Mouse (Mus musculus) forebrain, postnatal 0 days (tissue): ENCODE data around the gene Fam166a. TPM values are rescaled to one million over a fixed set of nuclear protein-coding genes. Genes with fewer than 3 reads are reported as not detected.

ENCODE experiments used
- ATAC-seq: fragments of 200-750 bp; cut with Nextera tagmentation; 2 replicates; pipeline ENCODE4 v1.8.0; 2017; ENCODE audit warnings: mild to moderate bottlenecking, moderate library complexity
- DNase-seq: peaks from one replicate; pipeline ENCODE4 v3.0.0-alpha.2; 2015
- H3K27ac ChIP-seq: fragments of 300-500 bp; sonication (generic); 2 replicates; pipeline ENCODE4 v1.5.1; 2014; ENCODE audit warnings: low read depth, mild to moderate bottlenecking, antibody characterized with exemption, low read length, moderate library complexity, mixed read lengths
- H3K27me3 ChIP-seq: fragments of 300-500 bp; sonication (generic); 2 replicates; pipeline ENCODE4 v1.6.1; 2014; ENCODE audit warnings: mild to moderate bottlenecking, low read length, mixed read lengths; ENCODE audit not compliant: insufficient read depth
- H3K36me3 ChIP-seq: fragments of 300-500 bp; sonication (generic); 2 replicates; pipeline ENCODE4 v1.6.1; 2014; ENCODE audit warnings: mild to moderate bottlenecking, moderate library complexity; ENCODE audit not compliant: insufficient read depth
- H3K4me1 ChIP-seq: fragments of 300-500 bp; sonication (generic); 2 replicates; pipeline ENCODE4 v1.6.1; 2014; ENCODE audit warnings: antibody characterized with exemption; ENCODE audit not compliant: insufficient read depth
- H3K4me2 ChIP-seq: fragments of 300-500 bp; sonication (generic); 2 replicates; pipeline ENCODE4 v1.6.1; 2014; ENCODE audit warnings: low read depth, mild to moderate bottlenecking, moderate library complexity
- H3K4me3 ChIP-seq: fragments of 300-500 bp; sonication (generic); 2 replicates; pipeline ENCODE4 v1.5.1; 2014; ENCODE audit warnings: low read depth, low read length, mixed read lengths
- H3K9ac ChIP-seq: fragments of 300-500 bp; sonication (generic); 2 replicates; pipeline ENCODE4 v1.6.1; 2014; ENCODE audit warnings: mild to moderate bottlenecking
- H3K9me3 ChIP-seq: fragments of 300-500 bp; sonication (generic); 2 replicates; pipeline ENCODE4 v1.6.1; 2016; ENCODE audit warnings: low read length
- CTCF ChIP-seq: sonication (generic); IDR thresholded peaks from 2 replicates; pipeline ENCODE4 v1.5.1; 2016; ENCODE audit warnings: antibody characterized with exemption, control low read depth, low read depth
- WGBS: fragments of 180-500 bp; shearing (Covaris S2); extraction: QIAGEN DNeasy Blood & Tissue Kit; methylation state at CpG from one replicate; pipeline ENCODE4 v1.1.7; 2014; 5-methylcytosine and 5-hydroxymethylcytosine counted together
- polyA plus RNA-seq: library from polyadenylated mRNA; unstranded; fragments of >200 nt; fragmentation: Nextera tagmentation; extraction: Ambion mirVana; gene quantifications from 2 replicates; pipeline ENCODE4 v1.2.1, GENCODE M21; 2015
- total RNA-seq: library from RNA; depleted of rRNA; stranded (reverse); fragments of >200 nt; gene quantifications from 2 replicates; pipeline ENCODE4 v1.2.3, GENCODE M21; 2014

The Fam166a gene
- total and polyA plus RNA-seq, 2 experiments from 2014 or later = not detected

DNA sequence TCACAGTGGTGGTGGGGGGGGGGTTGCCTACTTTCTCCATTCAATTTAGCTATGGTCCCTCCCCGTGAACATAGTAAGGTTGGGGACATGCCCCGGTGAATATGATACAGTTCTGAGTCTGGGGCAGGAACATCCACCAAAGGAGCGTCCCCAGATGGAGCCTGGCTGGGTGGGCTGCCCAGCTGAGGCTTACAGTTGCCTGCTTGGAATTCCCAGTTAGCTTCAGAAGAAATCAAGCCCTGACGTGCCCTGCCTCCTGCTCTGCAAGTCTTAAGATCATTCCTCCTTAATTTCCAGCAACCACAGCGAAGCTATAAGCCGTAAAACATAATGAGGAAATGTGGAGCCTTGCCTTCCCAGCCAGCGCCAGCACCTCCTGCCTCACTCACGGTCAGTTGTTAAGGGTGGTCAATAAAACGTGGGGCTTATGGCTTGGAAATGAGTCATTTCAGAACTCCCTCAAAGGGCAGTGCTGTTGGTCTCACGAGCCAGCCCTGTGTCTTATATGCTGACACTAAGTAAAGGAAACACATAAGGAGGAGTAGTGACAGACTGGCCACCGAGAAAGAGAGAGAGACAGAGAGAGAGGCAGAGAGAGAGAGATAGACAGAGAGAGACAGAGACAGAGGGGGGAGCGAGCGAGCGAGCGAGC lies 38.9 kb upstream of the Fam166a start:
- H3K9ac ChIP-seq = peak overlapping the region; percentile 25; the same call in 1 of the 2 replicates
- no peaks in the 10 kb centered on the region for H3K9me3 ChIP-seq
- no peak for ATAC-seq
- DNase-seq = no peak
- peak overlapping the region; percentile 87 for H3K4me2 ChIP-seq
- no peaks in the 10 kb centered on the region for H3K36me3 ChIP-seq
- 27% methylated on average over 15 of the region's 15 CpGs for WGBS
- peaks cover 10% of the 10 kb centered on the region; the same call in 1 of the 2 replicates for H3K4me1 ChIP-seq
- no peaks in the 10 kb centered on the region for H3K27me3 ChIP-seq
- no peak for TF ChIP-seq CTCF
- H3K4me3 ChIP-seq = peak overlapping the region; percentile 64
- peak overlapping the region; percentile 79 for H3K27ac ChIP-seq

GRCm38 (mm10) chr2:25180478-25180903 lies 38.1 kb upstream of the Fam166a start, which contains the start of gene Nrarp:
Nrarp (plus strand) TSS chr2:25180758.
- peak; percentile 88 for ATAC-seq
- TF ChIP-seq CTCF = peak; percentile 69
- H3K9me3 ChIP-seq = no peaks in the 10 kb centered on the region
- no peaks in the 10 kb centered on the region for H3K36me3 ChIP-seq
- under 1% methylated on average over 35 of the region's 35 CpGs for WGBS
- H3K4me3 ChIP-seq = peak within 1 kb of the TSS; percentile 64
- DNase-seq = peak; percentile 93
- peak within 1 kb of the TSS; percentile 62 for H3K9ac ChIP-seq
- peak within 1 kb of the TSS; percentile 79 for H3K27ac ChIP-seq
- peak within 1 kb of the TSS; percentile 87 for H3K4me2 ChIP-seq
- H3K27me3 ChIP-seq = no peaks in the 10 kb centered on the region
- peaks cover 12% of the 10 kb centered on the region; the same call in 1 of the 2 replicates for H3K4me1 ChIP-seq

DNA sequence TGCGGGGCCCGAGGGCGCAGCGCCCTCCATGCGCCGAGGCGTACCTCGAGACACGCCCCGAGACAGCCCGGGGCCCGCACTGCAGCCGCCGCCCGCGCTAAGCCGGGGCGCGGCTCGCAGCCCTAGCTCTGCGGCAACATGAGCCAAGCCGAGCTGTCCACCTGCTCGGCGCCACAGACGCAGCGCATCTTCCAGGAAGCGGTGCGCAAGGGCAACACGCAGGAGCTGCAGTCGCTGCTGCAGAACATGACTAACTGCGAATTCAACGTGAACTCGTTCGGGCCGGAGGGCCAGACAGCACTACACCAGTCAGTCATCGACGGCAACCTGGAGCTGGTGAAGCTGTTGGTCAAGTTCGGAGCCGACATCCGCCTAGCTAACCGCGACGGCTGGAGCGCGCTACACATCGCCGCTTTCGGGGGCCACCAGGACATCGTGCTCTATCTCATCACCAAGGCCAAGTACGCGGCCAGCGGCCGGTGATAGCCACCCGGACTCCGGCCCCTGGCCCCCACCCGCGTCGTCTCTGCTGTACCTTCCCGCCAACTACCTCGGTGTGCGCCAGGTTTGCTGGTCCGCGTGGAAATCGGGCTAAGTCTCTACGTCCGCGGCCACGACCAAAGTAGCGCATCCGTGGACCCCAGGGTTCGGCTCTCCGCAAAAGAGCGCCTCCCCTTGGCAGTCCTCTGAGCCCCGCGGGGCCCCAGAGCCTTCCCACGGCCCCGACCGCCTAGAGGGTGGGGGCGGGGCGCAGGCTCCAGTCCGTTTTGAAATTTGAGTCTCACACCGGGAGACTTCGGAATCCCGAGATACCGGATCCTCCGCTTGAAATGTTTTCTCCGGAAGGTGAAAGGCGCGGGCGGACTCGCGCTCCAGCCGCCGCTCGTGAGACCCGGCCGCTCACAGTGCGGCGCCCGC lies 37.3 kb upstream of the Fam166a start:
- Histone ChIP-seq H3K36me3 (no peaks in the 10 kb centered on the region), H3K27ac (peak overlapping the region; percentile 76), H3K9ac (peak overlapping the region; percentile 62), H3K4me3 (peak overlapping the region; percentile 64), H3K27me3 (no peaks in the 10 kb centered on the region), H3K4me2 (peak overlapping the region; percentile 87), H3K4me1 (0 out of 2 replicates have a peak, but pooled peaks cover 13% of the 10 kb centered on the region), H3K9me3 (no peaks in the 10 kb centered on the region)
- ATAC-seq (peak; percentile 26), DNase-seq (peak; percentile 56)
- TF ChIP-seq CTCF = peak; percentile 1; the same call in 1 of the 2 replicates
- WGBS = 2% methylated on average over 99 of the region's 100 CpGs

GRCm38 (mm10) chr2:25181891-25182397 lies 36.6 kb upstream of the Fam166a start:
- H3K9ac ChIP-seq = peak overlapping the region; percentile 62
- no peaks in the 10 kb centered on the region for H3K36me3 ChIP-seq
- no peak for DNase-seq
- WGBS = 1% methylated on average over 17 of the region's 17 CpGs
- H3K27ac ChIP-seq = peak overlapping the region; percentile 76
- no peak for TF ChIP-seq CTCF
- H3K27me3 ChIP-seq = no peaks in the 10 kb centered on the region
- H3K9me3 ChIP-seq = no peaks in the 10 kb centered on the region
- ATAC-seq = no peak
- H3K4me2 ChIP-seq = peak overlapping the region; percentile 87
- H3K4me3 ChIP-seq = peak overlapping the region; percentile 64
- H3K4me1 ChIP-seq = 0 out of 2 replicates have a peak, but pooled peaks cover 13% of the 10 kb centered on the region

GRCm38 (mm10) chr2:25182664-25183063 lies 35.9 kb upstream of the Fam166a start:
- H3K4me1 ChIP-seq = 0 out of 2 replicates have a peak, but pooled peaks cover 13% of the 10 kb centered on the region
- WGBS = 6% methylated on average over 6 of the region's 6 CpGs

DNA sequence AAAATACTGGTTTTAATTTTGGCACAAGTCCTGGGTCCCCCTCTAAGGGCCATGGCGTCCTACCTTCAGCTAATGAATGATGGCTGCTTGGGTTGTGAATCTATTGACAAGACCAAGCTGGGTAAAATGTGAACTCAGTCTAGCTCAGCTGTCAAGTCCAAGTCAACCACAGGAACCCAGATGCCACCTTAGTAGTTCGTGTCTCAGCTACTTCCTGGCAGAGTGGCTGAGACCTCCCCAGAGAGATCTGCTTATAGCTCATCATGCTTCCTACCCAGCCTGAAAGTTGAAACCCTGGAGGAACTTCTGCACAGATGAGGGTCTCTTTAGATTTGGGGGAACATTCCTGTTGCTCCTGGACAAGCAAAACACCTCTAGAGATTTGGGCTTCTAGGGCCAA lies 35.2 kb upstream of the Fam166a start:
- Histone ChIP-seq H3K4me2 (peak overlapping the region; percentile 87), H3K4me3 (0 out of 2 replicates have a peak overlapping the region, but pooled peaks have one; percentile 64), H3K36me3 (no peaks in the 10 kb centered on the region), H3K9me3 (no peaks in the 10 kb centered on the region), H3K4me1 (0 out of 2 replicates have a peak, but pooled peaks cover 13% of the 10 kb centered on the region), H3K27ac (no peak overlapping the region), H3K27me3 (no peaks in the 10 kb centered on the region), H3K9ac (no peak overlapping the region)
- 28% methylated on average over 2 of the region's 2 CpGs for WGBS
- ATAC-seq (no peak), DNase-seq (no peak)
- no peak for TF ChIP-seq CTCF

More at GRCm38 (mm10) chr2:25182664-25183063, 35.9 kb upstream of the Fam166a start:
- H3K36me3 ChIP-seq = no peaks in the 10 kb centered on the region
- TF ChIP-seq CTCF = no peak
- peak overlapping the region; percentile 64 for H3K4me3 ChIP-seq
- peak overlapping the region; percentile 87 for H3K4me2 ChIP-seq
- 0 out of 2 replicates have a peak overlapping the region, but pooled peaks have one; percentile 62 for H3K9ac ChIP-seq
- H3K9me3 ChIP-seq = no peaks in the 10 kb centered on the region
- DNase-seq (no peak), ATAC-seq (no peak)
- H3K27ac ChIP-seq = no peak overlapping the region
- H3K27me3 ChIP-seq = no peaks in the 10 kb centered on the region
